Mouse (Mus musculus) T-helper 2 cell (primary cell): ENCODE results near the gene Impdh1.
"Not testable (repeated sequence)": the region's sequence is repeated elsewhere in the genome, so short reads cannot be mapped to it uniquely, and the experiment has no call there.

Experiments used
- in situ Hi-C: fragments of 300-600 bp; cut with MboI, MseI; formaldehyde crosslinking; loops from one replicate; pipeline ENCODE4 v1.15.1; 2025; ENCODE audit warnings: high pct_unique_total_duplicates

Gene Impdh1

GRCm38 (mm10) chr6:29187936-29188335, 28.2 kb downstream of the Impdh1 start:
- in situ Hi-C loops, result no loop called here

DNA sequence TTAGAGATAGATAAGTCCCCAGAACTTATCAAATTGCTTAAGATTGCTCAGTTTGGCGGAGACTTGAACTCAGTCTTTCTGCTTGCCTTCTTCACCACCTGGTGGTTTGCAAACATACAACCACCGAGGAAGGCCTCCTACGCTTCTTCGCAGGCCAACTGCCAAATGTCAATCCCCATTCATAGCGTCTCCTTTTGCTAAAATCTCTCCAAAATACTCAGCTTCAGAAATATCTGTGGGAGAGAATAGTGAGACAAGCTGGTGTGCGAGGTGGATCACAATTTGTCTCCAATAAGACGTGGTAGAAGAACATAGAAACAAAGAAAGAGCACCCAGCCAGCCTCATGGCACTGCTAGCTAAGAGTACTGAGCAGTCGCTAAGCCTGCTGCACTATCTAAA, 36.3 kb downstream of the Impdh1 start:
- in situ Hi-C loops, result no loop called here

GRCm38 (mm10) chr6:29178888-29179658, 37.1 kb downstream of the Impdh1 start, which contains the start of gene Prrt4:
TSS of gene Prrt4 (minus strand) at chr6:29179584.
- in situ Hi-C loops, result no loop called here

GRCm38 (mm10) chr6:29177901-29178879, 38.0 kb downstream of the Impdh1 start:
- in situ Hi-C loops, result no loop called here

GRCm38 (mm10) chr6:29175113-29175512, 41.1 kb downstream of the Impdh1 start:
- in situ Hi-C loops, result no loop called here

DNA sequence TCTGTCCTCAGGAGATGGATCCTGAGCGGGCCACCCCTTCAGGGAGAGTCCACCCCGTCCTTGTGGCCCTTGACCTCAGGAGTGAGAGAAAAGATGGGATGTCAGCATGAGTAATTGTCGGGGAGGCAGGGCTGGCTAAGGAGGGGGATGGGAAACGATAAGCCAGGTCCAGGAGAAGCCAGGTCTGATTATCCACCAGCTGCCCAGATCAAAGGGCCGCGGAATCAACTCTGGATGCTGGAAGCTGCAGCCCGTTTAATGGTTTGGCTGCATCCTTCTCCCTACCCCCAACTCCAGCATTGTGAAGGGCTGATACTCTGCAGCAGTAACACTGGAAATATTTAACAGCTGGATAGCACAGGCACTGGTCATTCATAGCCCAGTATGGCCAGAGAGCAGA, 41.8 kb downstream of the Impdh1 start:
- in situ Hi-C loops, result loop anchor here (5.0 kb wide), 1 partner anchor 108 kb away; no protein-coding TSS in a partner anchor

DNA sequence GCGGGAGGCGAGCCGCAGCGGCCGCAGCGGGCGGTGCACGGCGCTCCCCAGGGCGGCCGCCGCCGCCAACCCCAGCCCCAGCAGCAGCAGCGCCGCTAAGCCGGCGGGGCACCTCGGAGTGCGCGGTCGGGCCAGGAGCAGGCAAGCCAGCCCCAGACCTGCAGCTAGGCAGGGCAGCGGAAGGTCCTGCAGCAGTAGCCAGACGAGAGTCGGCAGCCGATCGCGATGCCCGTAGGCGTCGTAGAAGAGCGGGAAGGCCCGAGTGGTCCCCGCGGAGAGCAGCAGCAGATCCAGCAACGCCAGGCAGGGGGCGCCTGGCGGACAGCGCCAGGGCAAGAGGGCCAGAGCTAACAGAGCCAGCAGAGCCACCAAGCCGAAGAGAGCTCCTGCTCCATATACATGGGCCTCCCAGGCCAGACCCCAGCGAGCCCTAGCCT, 45.2 kb downstream of the Impdh1 start:
- in situ Hi-C loops, result loop anchor here (5.0 kb wide), 1 partner anchor 111 kb away; no protein-coding TSS in a partner anchor

DNA sequence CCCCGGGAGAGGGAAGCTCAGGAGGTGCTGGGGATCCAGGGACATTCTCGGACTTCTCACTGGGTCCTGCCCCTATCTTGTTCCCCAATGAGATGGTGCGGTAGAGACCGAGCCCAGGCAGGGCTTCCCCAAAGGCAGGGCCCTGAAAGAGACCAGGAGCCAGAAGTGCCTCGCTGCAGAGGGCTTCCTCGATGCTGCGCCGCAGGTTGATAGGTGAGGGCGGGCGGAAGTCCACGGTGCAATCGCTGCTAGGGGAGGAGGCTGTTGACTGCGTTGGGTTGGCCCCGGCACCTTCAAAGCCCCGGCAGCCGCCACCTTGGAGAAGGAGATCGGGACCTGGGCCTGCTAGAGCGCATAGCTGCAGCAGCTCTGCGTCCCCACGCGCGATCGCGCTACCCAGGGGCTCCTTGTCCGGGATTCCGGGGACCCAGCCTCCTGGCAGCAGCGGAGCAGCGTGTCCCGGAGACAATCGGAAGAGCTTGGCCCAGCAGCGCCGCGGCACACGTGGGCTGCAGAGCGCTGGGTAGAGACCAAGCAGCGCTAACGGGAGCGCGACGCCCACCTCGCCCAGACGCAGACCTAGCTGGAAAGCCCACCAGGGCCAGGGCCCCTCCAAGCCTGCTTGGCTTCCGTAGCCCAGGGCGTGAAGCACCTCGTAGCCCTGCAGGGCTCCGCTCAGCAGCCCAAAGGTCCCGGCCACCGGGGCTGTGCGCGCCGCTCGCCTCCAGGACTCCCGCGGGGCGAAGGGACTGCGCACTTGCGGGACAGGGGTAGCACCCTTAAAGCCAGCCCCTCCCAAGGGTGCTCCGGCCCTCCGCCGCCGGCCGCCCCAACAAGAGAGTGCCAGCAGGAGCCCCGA, 45.9 kb downstream of the Impdh1 start:
- in situ Hi-C loops, result loop anchor here (5.0 kb wide), 1 partner anchor 112 kb away; no protein-coding TSS in a partner anchor

DNA sequence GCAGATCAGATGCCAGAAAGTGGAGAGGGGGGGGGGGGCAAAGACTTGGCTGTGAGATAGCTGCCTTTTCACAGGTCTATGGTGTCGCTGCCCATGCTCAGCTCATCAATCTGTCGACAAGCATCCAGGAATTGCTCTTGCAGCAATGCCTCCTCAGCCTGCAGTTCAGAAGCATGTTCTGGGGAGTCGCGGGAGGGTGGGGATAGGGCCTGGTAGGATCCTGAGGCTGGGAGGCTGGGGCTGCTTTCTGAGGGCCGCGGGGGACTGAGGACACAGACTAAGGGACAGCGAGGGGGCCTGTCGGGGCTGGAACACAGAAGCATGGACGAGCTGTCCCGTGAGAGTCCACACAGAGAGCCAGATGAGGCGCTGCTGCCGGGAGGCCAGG, 46.5 kb downstream of the Impdh1 start:
- in situ Hi-C loops, result loop anchor here (5.0 kb wide), 3 partner anchors 33 to 113 kb away; no protein-coding TSS in a partner anchor

DNA sequence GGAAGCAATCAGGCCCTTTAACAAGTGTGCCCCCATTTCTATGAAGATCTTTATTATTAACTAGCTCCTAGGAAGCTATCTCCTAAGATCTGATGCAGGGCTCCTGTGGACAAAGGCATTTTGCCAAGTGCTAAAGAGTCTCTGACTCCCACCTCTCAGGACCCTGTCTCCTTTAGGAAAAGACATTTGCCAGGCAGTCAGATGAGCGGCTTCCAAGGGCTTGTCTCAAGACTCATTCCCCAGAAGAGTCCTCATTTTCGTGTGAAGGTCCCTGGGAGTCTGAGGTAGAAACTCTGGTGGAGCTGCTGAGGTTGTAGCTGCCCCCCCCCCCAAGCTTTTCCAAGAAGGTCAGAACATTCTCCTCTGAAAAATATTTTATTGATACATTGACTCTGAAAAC, 47.3 kb downstream of the Impdh1 start:
- in situ Hi-C loops, result loop anchor here (5.0 kb wide), 2 partner anchors 33 to 68 kb away; no protein-coding TSS in a partner anchor

- in situ Hi-C loops, result loop anchor here (5.0 kb wide), 2 partner anchors 36 to 71 kb away; no protein-coding TSS in a partner anchor
Observed at GRCm38 (mm10) chr6:29166196-29166595, 50.0 kb downstream of the Impdh1 start.

DNA sequence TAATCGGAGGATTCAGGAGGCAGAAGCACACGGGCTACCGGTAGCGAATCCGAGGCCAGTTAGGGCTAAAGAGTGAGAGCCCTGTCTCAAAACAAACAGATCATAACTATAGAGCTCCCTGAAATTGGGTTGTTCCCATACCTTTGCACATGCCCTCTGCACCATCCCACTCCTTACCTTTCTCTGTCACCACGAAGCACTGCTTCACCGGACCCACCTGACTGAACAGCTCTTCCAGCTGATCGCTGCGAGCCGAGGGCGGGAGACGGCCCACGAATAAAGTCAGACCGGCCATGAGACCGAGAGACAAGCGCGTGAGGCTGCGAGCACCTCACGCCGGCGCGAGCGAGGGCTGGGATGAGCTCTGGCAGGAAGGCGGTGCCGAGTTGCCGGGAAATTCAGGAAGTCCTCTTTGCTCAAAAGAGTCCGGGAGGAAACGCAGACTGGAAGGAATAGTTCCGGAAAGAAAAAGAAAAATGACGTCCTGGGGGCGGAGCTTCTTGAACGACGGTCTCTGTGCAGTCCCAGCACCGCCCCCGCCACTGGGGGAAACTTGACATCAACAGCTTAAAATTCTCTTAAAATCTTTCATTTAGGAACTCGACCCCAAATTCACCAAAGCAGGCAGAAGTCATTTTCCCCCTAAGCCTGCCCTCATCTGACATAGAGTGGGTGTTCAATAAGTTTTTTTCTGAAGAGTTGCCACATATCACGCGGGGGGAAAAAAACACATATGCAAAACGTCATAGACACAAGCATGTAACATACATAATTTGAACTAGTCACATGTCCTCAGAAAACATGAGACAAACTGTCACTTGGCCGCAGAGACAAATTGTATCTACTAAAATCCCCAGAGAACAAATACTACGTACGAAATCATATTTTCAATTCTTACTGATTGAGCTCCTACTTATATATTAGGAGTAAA, 51.6 kb downstream of the Impdh1 start, which contains the start of gene Rbm28:
Rbm28 (minus strand) TSS at position 693 of the 931 bp plus-strand sequence.
- in situ Hi-C loops, result loop anchor here (5.0 kb wide), 2 partner anchors 38 to 73 kb away; no protein-coding TSS in a partner anchor

- in situ Hi-C loops, result not testable (repeated sequence)
Observed at GRCm38 (mm10) chr6:29161291-29161690, 54.9 kb downstream of the Impdh1 start.

GRCm38 (mm10) chr6:29160786-29161185, 55.4 kb downstream of the Impdh1 start:
- in situ Hi-C loops, result no loop called here

GRCm38 (mm10) chr6:29156326-29156725, 59.8 kb downstream of the Impdh1 start:
- in situ Hi-C loops, result no loop called here
